Mouse (Mus musculus): Measurements from ENCODE around the gene Gm21488. TPM values are rescaled to one million over a fixed set of nuclear protein-coding genes. Genes with fewer than 3 reads are reported as not detected.
"Not testable (repeated sequence)": the region's sequence is repeated elsewhere in the genome, so short reads cannot be mapped to it uniquely, and the experiment has no call there.

Gene Gm21488
- not detected for total RNA-seq (2021)
- long read RNA-seq, experiment 1 = 0 reads
- long read RNA-seq, experiment 2 = 0 reads

DNA sequence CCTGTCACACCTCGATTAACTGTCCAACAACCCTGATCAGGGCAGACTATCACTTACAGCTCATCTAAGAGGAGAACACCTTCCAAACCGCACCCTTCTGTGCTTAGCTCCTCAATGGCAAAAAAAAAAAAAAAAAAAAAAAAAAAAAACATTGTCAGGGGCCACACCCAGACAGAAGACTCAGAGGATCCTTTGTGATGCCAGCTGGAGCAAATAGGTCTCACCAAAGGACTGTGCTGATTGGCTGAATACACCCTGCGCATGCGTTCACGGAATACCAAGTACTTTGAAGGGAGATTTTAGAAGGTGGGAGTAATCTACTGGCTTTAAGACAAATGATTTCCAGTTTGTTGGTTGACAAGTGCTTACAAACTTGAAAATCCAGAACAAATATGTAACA is at the start of gene Gm21488:
Gene Gm21488, minus strand, starts transcription at position 101 of the 400 bp plus-strand sequence.
- not testable (repeated sequence) for DNase-seq

Data from adrenal gland, postnatal 10 days (tissue).